Mouse (Mus musculus): ENCODE results near the gene Rgs7. TPM values are rescaled to one million over a fixed set of nuclear protein-coding genes. Genes with fewer than 3 reads are reported as not detected.

The Rgs7 gene
- total and polyA plus RNA-seq, 3 experiments = not detected

GRCm38 (mm10) chr1:175523572-175523971 lies 31.3 kb upstream of the Rgs7 start:
- H3K27me3 ChIP-seq (ENCODE audit: control insufficient read depth in 1 of 2, insufficient read depth in 2 of 2, low read length in 2 of 2) = no peaks in the 10 kb centered on the region
- peaks cover 0 to 3% of the 10 kb centered on the region in 2 experiments; a peak in 1 of 4 replicates for H3K4me1 ChIP-seq (ENCODE audit: control insufficient read depth in 1 of 2, insufficient read depth in 2 of 2, low read length in 2 of 2)
- H3K9me3 ChIP-seq (replicated peaks; ENCODE audit: insufficient read depth, low read length) = no peaks in the 10 kb centered on the region
- no peak overlapping the region for H3K9ac ChIP-seq (ENCODE audit: control insufficient read depth, low read depth, low read length, poor library complexity, severe bottlenecking)
- TF ChIP-seq POLR2AphosphoS2 (IDR thresholded peaks at IDR 0.05; ENCODE audit: low read length) (no peak), NRF1 (IDR thresholded peaks at IDR 0.05; ENCODE audit: insufficient read depth, low read depth, low read length, poor library complexity, severe bottlenecking) (no peak), USF2 (IDR thresholded peaks at IDR 0.05; ENCODE audit: borderline replicate concordance in 1 of 2, insufficient read depth in 1 of 2, low read depth in 1 of 2, low read length in 2 of 2) (no peak), SMC3 (IDR thresholded peaks at IDR 0.05; ENCODE audit: low read depth, low read length) (no peak), ZMIZ1 (IDR thresholded peaks at IDR 0.05; ENCODE audit: low read depth, low read length) (no peak), MYC (IDR thresholded peaks at IDR 0.05; ENCODE audit: low read depth, low read length) (no peak), KAT2A (conservative IDR thresholded peaks at IDR 0.05; ENCODE audit: low read depth, low read length) (no peak), E2F4 (IDR thresholded peaks at IDR 0.05; ENCODE audit: borderline replicate concordance, low read depth, low read length) (no peak), ETS1 (IDR thresholded peaks at IDR 0.05; ENCODE audit: low read depth, low read length) (no peak), TCF12 (IDR thresholded peaks at IDR 0.05; ENCODE audit: low read depth, low read length) (no peak), SIN3A (IDR thresholded peaks at IDR 0.05; ENCODE audit: low read length) (no peak)
- DNase-seq (ENCODE audit: low read depth, low spot score) = no peak
- H3K79me2 ChIP-seq (ENCODE audit: control insufficient read depth, insufficient read depth, low read length, poor library complexity) = no peaks in the 10 kb centered on the region
- H3K27ac ChIP-seq (ENCODE audit: control insufficient read depth, low read depth, low read length) = no peak overlapping the region
- no peak overlapping the region for H3K4me3 ChIP-seq (ENCODE audit: control insufficient read depth in 1 of 2, insufficient read depth in 1 of 2, low read depth in 2 of 2, low read length in 2 of 2)
- peaks cover 0 to 2% of the 10 kb centered on the region in 2 experiments; a peak in 2 of 4 replicates for H3K36me3 ChIP-seq (ENCODE audit: control insufficient read depth in 1 of 2, insufficient read depth in 2 of 2, low read length in 2 of 2)

DNA sequence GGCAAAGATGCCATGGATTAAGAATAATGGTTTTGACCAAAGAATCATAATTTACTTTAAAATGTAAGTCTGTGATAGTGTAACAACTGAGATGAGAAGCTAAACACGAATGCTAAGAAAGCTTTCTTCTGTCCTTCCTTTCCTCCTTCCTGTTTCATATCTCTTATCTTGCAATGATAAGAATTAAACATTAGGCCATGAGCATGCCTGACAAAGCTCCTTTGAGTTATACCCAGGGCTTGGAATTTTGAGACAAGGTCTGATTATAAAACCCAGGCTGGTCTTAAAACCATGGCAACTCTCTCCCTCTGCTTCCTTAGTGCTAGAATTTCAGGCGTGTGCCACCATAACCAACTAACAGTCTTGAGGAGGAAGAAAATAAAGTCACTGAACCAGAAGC lies 22.2 kb upstream of the Rgs7 start:
- no peak overlapping the region for H3K9ac ChIP-seq (ENCODE audit: control insufficient read depth, low read depth, low read length, poor library complexity, severe bottlenecking)
- H3K27me3 ChIP-seq (ENCODE audit: control insufficient read depth in 1 of 2, insufficient read depth in 2 of 2, low read length in 2 of 2) = no peaks in the 10 kb centered on the region
- TF ChIP-seq SIN3A (IDR thresholded peaks at IDR 0.05; ENCODE audit: low read length) = no peak
- no peak for TF ChIP-seq ZNF384 (IDR thresholded peaks at IDR 0.05; ENCODE audit: low read depth, low read length)
- no peak for TF ChIP-seq UBTF (IDR thresholded peaks at IDR 0.05; ENCODE audit: borderline replicate concordance, insufficient read depth, low read depth, low read length)
- peak; percentile 65; the same call in 1 of the 2 replicates for TF ChIP-seq GATA1 (IDR thresholded peaks at IDR 0.05; ENCODE audit: low read depth, low read length)
- no peak for TF ChIP-seq E2F4 (IDR thresholded peaks at IDR 0.05; ENCODE audit: borderline replicate concordance, low read depth, low read length)
- no peak for TF ChIP-seq MAZ (IDR thresholded peaks at IDR 0.05; ENCODE audit: low read depth, low read length)
- no peak for TF ChIP-seq BHLHE40 (IDR thresholded peaks at IDR 0.05; ENCODE audit: borderline replicate concordance, low read depth, low read length)
- no peaks in the 10 kb centered on the region for H3K4me1 ChIP-seq (ENCODE audit: control insufficient read depth in 1 of 2, insufficient read depth in 2 of 2, low read length in 2 of 2)
- no peak for DNase-seq (ENCODE audit: low read depth, low spot score)
- no peak overlapping the region for H3K4me3 ChIP-seq (ENCODE audit: control insufficient read depth in 1 of 2, insufficient read depth in 1 of 2, low read depth in 2 of 2, low read length in 2 of 2)
- H3K9me3 ChIP-seq (replicated peaks; ENCODE audit: insufficient read depth, low read length) = no peaks in the 10 kb centered on the region
- H3K79me2 ChIP-seq (ENCODE audit: control insufficient read depth, insufficient read depth, low read length, poor library complexity) = no peaks in the 10 kb centered on the region
- no peak overlapping the region for H3K27ac ChIP-seq (ENCODE audit: control insufficient read depth, low read depth, low read length)
- H3K36me3 ChIP-seq (ENCODE audit: control insufficient read depth in 1 of 2, insufficient read depth in 2 of 2, low read length in 2 of 2) = peaks cover 0 to 2% of the 10 kb centered on the region in 2 experiments; a peak in 1 of 4 replicates

All from MEL (cell line).